Mouse (Mus musculus): Measurements from ENCODE around the gene Capn2. TPM values are rescaled to one million over a fixed set of nuclear protein-coding genes. Genes with fewer than 3 reads are reported as not detected.

The Capn2 gene
- polyA plus RNA-seq, 1 experiment from 2014 or later, result 152 TPM

DNA sequence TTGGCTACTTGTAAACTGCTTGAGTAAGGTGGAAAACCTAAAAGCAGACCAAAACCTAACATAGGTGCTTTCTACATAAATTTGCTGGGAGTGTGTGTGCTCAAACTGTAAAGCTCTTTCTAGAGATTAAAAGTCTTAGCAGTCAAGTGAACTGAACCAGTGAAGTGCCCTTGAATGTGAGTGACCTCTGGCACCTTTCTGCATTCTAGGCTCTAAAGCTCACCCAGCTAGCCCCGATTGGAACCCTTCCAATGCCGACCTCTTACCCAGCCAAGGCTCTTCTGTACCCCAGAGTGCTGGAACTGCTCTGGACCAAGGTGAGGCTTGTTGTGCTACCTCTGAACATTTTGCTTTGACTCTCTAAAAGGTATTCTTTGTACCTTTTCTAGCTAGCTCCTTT is 73.3 kb downstream of the Capn2 start:
- no peak overlapping the region for H3K4me2 ChIP-seq (replicated peaks)
- no peak overlapping the region for H3K27ac ChIP-seq
- peaks cover 80% of the 10 kb centered on the region for H3K36me3 ChIP-seq
- no peak overlapping the region for H3K4me3 ChIP-seq
- H3K9ac ChIP-seq, result no peak overlapping the region
- no peaks in the 10 kb centered on the region for H3K27me3 ChIP-seq
- no peaks in the 10 kb centered on the region for H3K9me3 ChIP-seq
- no peak for ATAC-seq (ENCODE audit: insufficient number of reproducible peaks, insufficient read depth, low FRiP score, low TSS enrichment)
- 80% methylated on average over 2 of the region's 2 CpGs for WGBS
- no peaks in the 10 kb centered on the region for H3K4me1 ChIP-seq

- whole genome bisulfite sequencing, result 89% methylated on average over 18 of the region's 18 CpGs
- no peak for ATAC-seq (ENCODE audit: insufficient number of reproducible peaks, insufficient read depth, low FRiP score, low TSS enrichment)
- peaks cover 79% of the 10 kb centered on the region for H3K36me3 ChIP-seq
- no peak overlapping the region for H3K27ac ChIP-seq
- H3K27me3 ChIP-seq, result no peaks in the 10 kb centered on the region
- no peaks in the 10 kb centered on the region for H3K4me1 ChIP-seq
- no peak overlapping the region for H3K9ac ChIP-seq
- no peak overlapping the region for H3K4me2 ChIP-seq (replicated peaks)
- H3K9me3 ChIP-seq, result no peaks in the 10 kb centered on the region
- H3K4me3 ChIP-seq, result no peak overlapping the region
Observed at GRCm38 (mm10) chr1:182441791-182442473, 75.5 kb downstream of the Capn2 start.

- 88% methylated on average over 5 of the region's 5 CpGs for WGBS
- H3K36me3 ChIP-seq, result peaks cover 68% of the 10 kb centered on the region
- no peak for ATAC-seq (ENCODE audit: insufficient number of reproducible peaks, insufficient read depth, low FRiP score, low TSS enrichment)
Observed at GRCm38 (mm10) chr1:182439546-182440222, 77.7 kb downstream of the Capn2 start.

GRCm38 (mm10) chr1:182436746-182437145 is 80.7 kb downstream of the Capn2 start:
- ATAC-seq (ENCODE audit: insufficient number of reproducible peaks, insufficient read depth, low FRiP score, low TSS enrichment), result no peak
- no peak overlapping the region for H3K4me2 ChIP-seq (replicated peaks)
- no peak overlapping the region for H3K27ac ChIP-seq
- WGBS, result 91% methylated on average over 5 of the region's 5 CpGs
- H3K9me3 ChIP-seq, result no peaks in the 10 kb centered on the region
- no peak overlapping the region for H3K4me3 ChIP-seq
- H3K9ac ChIP-seq, result no peak overlapping the region
- peaks cover 59% of the 10 kb centered on the region for H3K36me3 ChIP-seq
- H3K27me3 ChIP-seq, result no peaks in the 10 kb centered on the region
- H3K4me1 ChIP-seq, result no peaks in the 10 kb centered on the region

More at GRCm38 (mm10) chr1:182439546-182440222, 77.7 kb downstream of the Capn2 start:
- Histone ChIP-seq H3K9ac (no peak overlapping the region), H3K4me3 (no peak overlapping the region), H3K27ac (no peak overlapping the region), H3K9me3 (no peaks in the 10 kb centered on the region), H3K4me1 (no peaks in the 10 kb centered on the region), H3K27me3 (no peaks in the 10 kb centered on the region), H3K4me2 (replicated peaks) (no peak overlapping the region)

DNA sequence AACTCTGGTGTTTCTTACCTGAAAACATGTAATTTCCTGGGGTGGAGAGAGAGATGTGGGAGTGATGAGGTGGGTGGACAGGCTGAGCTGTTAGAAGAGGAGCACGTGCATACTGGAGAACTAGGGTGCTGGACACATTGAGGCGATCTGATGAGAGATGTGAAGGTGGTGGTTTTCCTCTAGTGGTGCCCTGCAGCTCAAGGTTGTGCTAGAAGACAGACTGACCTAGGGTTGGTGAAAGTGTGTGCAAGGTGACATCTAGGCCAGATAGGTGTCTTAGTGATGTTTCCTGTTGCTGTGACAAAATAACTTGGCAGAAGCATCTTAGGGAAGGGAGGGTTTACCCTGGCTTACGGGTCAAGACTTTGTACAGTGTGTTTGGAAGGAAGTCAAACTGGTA is 85.3 kb downstream of the Capn2 start:
- H3K36me3 ChIP-seq, result peaks cover 53% of the 10 kb centered on the region
- H3K27me3 ChIP-seq, result no peaks in the 10 kb centered on the region
- no peaks in the 10 kb centered on the region for H3K9me3 ChIP-seq
- H3K4me2 ChIP-seq (replicated peaks), result no peak overlapping the region
- 91% methylated on average over 3 of the region's 3 CpGs for WGBS
- no peak overlapping the region for H3K9ac ChIP-seq
- ATAC-seq (ENCODE audit: insufficient number of reproducible peaks, insufficient read depth, low FRiP score, low TSS enrichment), result no peak
- H3K27ac ChIP-seq, result no peak overlapping the region
- H3K4me3 ChIP-seq, result no peak overlapping the region
- no peaks in the 10 kb centered on the region for H3K4me1 ChIP-seq

DNA sequence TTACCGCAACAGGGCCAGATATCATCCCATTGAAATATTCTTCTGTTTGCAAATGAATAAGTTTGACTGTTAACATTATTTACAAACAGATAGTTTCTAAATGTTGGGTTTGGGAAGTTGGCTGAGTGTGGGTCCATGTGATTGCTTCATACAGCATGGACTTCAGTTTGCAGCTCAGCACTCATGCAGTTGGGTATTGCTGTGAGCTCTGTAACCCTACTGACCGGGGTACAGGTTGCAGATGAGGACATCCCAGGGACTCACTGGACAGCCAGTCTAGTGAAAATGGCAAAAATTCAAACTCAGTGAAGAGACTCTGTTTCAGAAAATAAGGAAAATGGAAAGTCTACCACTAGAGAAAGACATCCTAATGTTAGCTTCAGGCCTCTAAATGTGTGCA is 86.7 kb downstream of the Capn2 start:
- no peaks in the 10 kb centered on the region for H3K27me3 ChIP-seq
- ATAC-seq (ENCODE audit: insufficient number of reproducible peaks, insufficient read depth, low FRiP score, low TSS enrichment), result no peak
- WGBS, result 94% methylated on average over 2 of the region's 2 CpGs
- H3K36me3 ChIP-seq, result peaks cover 48% of the 10 kb centered on the region
- H3K4me1 ChIP-seq, result peaks cover 10% of the 10 kb centered on the region
- H3K9me3 ChIP-seq, result no peaks in the 10 kb centered on the region
- no peak overlapping the region for H3K4me3 ChIP-seq
- H3K9ac ChIP-seq, result no peak overlapping the region
- H3K27ac ChIP-seq, result no peak overlapping the region
- no peak overlapping the region for H3K4me2 ChIP-seq (replicated peaks)

GRCm38 (mm10) chr1:182429826-182430225 is 87.6 kb downstream of the Capn2 start:
- H3K27me3 ChIP-seq, result no peaks in the 10 kb centered on the region
- H3K4me2 ChIP-seq (replicated peaks), result no peak overlapping the region
- 85% methylated on average over 3 of the region's 3 CpGs for WGBS
- no peak overlapping the region for H3K9ac ChIP-seq
- no peak overlapping the region for H3K27ac ChIP-seq
- no peak for ATAC-seq (ENCODE audit: insufficient number of reproducible peaks, insufficient read depth, low FRiP score, low TSS enrichment)
- no peak overlapping the region for H3K4me3 ChIP-seq
- H3K36me3 ChIP-seq, result peaks cover 43% of the 10 kb centered on the region
- H3K9me3 ChIP-seq, result no peaks in the 10 kb centered on the region
- peaks cover 14% of the 10 kb centered on the region for H3K4me1 ChIP-seq

- Histone ChIP-seq H3K4me3 (no peak overlapping the region), H3K36me3 (peaks cover 30% of the 10 kb centered on the region), H3K9me3 (no peaks in the 10 kb centered on the region), H3K9ac (no peak overlapping the region), H3K4me2 (replicated peaks) (no peak overlapping the region), H3K4me1 (peaks cover 14% of the 10 kb centered on the region), H3K27me3 (no peaks in the 10 kb centered on the region), H3K27ac (no peak overlapping the region)
- ATAC-seq (ENCODE audit: insufficient number of reproducible peaks, insufficient read depth, low FRiP score, low TSS enrichment), result no peak
- 92% methylated on average over 1 of the region's 1 CpGs for WGBS
Observed at GRCm38 (mm10) chr1:182427426-182427825, 90.0 kb downstream of the Capn2 start.

DNA sequence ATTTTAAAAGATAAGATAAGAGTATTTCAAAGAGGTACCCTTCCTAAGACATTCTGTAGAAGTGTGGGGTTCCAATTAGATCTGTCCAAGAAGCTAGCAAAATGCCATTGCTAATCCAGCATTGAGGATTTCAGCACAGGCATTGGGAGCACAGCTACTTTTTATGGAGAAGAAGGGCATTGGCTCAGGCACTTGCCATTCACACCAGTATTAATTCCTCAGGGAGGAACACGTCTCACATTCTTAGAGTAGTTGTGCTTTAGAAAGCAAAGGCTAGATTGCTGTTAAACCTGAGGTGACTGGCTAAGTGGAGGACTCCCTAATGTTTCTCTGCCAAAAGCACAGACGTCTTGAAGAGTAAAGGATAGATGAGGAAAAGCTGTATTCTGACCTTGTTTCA is 91.0 kb downstream of the Capn2 start:
- WGBS, result 53% methylated on average over 2 of the region's 2 CpGs
- H3K27me3 ChIP-seq, result no peaks in the 10 kb centered on the region
- ATAC-seq (ENCODE audit: insufficient number of reproducible peaks, insufficient read depth, low FRiP score, low TSS enrichment), result no peak
- H3K36me3 ChIP-seq, result peaks cover 20% of the 10 kb centered on the region
- H3K4me1 ChIP-seq, result peaks cover 14% of the 10 kb centered on the region
- H3K4me2 ChIP-seq (replicated peaks), result no peak overlapping the region
- H3K27ac ChIP-seq, result no peak overlapping the region
- H3K9me3 ChIP-seq, result no peaks in the 10 kb centered on the region
- no peak overlapping the region for H3K9ac ChIP-seq
- H3K4me3 ChIP-seq, result no peak overlapping the region

DNA sequence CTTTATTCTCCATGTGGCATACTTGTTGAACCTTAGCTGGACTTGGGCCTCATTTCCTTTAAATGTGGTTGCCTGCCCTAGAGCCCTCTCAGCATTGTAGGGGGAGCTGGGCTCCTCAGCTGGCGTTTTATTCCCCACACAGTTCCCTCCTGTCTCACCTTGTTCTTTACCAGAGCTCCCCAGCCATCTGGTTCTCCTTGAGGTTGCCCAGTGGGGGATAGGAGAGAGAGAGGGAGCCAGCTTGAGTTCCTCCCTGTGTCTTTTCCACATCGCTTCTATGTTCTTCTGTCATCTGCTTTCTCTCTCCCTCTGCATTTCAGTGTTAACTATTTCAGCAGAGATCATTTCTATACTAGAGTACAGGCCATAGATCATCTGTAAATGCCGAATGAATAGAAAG is 92.2 kb downstream of the Capn2 start:
- H3K36me3 ChIP-seq, result peaks cover 12% of the 10 kb centered on the region; the same call in 1 of the 2 replicates
- H3K9me3 ChIP-seq, result no peaks in the 10 kb centered on the region
- H3K27ac ChIP-seq, result no peak overlapping the region
- no peak for ATAC-seq (ENCODE audit: insufficient number of reproducible peaks, insufficient read depth, low FRiP score, low TSS enrichment)
- peaks cover 19% of the 10 kb centered on the region for H3K4me1 ChIP-seq
- 56% methylated on average over 3 of the region's 3 CpGs for WGBS
- no peak overlapping the region for H3K9ac ChIP-seq
- no peaks in the 10 kb centered on the region for H3K27me3 ChIP-seq
- H3K4me3 ChIP-seq, result no peak overlapping the region
- H3K4me2 ChIP-seq (replicated peaks), result no peak overlapping the region

DNA sequence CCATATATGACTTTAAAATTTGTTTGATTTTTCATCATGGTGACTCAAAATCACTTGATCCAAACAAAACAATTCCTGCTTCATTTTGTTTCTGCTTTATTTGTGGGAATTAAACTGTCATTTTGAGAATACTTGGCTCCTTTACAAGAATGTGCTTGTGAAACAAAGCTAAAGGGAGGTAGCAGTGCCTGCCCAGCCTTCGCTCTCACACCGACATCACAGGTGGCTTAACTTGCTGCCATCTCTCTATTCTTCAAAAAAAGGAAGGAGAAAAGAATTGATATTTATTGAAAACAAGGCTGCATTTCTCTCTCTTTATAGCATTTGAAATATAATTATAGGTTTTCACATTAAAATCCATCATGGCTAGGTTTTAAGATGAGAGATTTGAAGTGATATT is 93.1 kb downstream of the Capn2 start:
- H3K36me3 ChIP-seq, result peaks cover 6% of the 10 kb centered on the region; the same call in 1 of the 2 replicates
- no peak for ATAC-seq (ENCODE audit: insufficient number of reproducible peaks, insufficient read depth, low FRiP score, low TSS enrichment)
- no peak overlapping the region for H3K4me2 ChIP-seq (replicated peaks)
- H3K4me3 ChIP-seq, result no peak overlapping the region
- H3K9me3 ChIP-seq, result no peaks in the 10 kb centered on the region
- no peak overlapping the region for H3K27ac ChIP-seq
- H3K9ac ChIP-seq, result no peak overlapping the region
- H3K27me3 ChIP-seq, result no peaks in the 10 kb centered on the region
- peaks cover 22% of the 10 kb centered on the region for H3K4me1 ChIP-seq
- WGBS, result 83% methylated on average over 2 of the region's 2 CpGs

DNA sequence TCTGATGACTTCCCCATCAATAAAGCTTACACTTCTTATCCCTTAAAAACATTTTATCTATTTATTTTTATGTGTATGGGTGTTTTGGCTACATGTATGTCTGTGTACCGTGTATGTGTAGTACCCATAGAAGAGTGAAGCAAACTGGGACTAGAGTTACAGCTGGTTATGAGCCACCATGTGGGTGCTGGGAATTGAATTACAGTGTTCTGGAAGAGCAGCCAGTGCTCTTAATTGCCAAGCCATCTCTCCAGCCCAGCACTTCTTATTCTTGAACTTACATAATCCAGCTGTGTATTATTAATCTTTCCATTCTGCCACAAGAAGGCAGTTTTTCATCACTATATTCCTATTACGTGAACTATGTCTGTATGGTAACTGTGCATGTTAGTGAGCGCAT is 97.9 kb downstream of the Capn2 start:
- H3K4me2 ChIP-seq (replicated peaks), result no peak overlapping the region
- no peak overlapping the region for H3K27ac ChIP-seq
- no peak overlapping the region for H3K4me3 ChIP-seq
- 53% methylated on average over 3 of the region's 3 CpGs for WGBS
- H3K27me3 ChIP-seq, result no peaks in the 10 kb centered on the region
- 0 out of 2 replicates have a peak, but pooled peaks cover 9% of the 10 kb centered on the region for H3K4me1 ChIP-seq
- no peaks in the 10 kb centered on the region for H3K9me3 ChIP-seq
- H3K9ac ChIP-seq, result no peak overlapping the region
- H3K36me3 ChIP-seq, result no peaks in the 10 kb centered on the region
- ATAC-seq (ENCODE audit: insufficient number of reproducible peaks, insufficient read depth, low FRiP score, low TSS enrichment), result no peak

Measured in embryonic facial prominence, embryonic 12.5 days (tissue).